Mouse (Mus musculus): Measurements from ENCODE around the gene Acyp2. TPM values are rescaled to one million over a fixed set of nuclear protein-coding genes. Genes with fewer than 3 reads are reported as not detected.
"Not testable (repeated sequence)": the region's sequence is repeated elsewhere in the genome, so short reads cannot be mapped to it uniquely, and the experiment has no call there.

Gene Acyp2
- polyA plus RNA-seq, 1 experiment from 2014 or later: 9.1 TPM

DNA sequence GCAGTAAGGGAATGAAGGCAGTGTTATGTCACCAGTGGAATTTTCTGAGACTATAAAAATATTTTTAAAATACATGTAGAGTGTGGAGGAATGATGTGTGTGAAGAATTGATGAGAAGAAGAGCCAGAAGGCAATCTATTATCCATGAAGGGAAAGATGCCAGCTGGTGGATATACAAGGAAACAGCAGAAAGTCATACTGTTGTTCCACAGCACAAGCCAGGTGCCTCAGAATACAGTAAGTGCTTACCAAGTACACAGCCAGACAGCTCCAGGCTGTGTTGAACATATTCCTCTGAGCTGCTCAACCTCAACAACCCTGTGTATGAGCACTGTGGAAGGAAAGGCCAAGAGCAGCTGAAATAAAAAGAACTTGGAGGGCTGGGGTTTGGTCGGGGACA lies 13.7 kb downstream of the Acyp2 start:
- WGBS: 79% methylated on average over 1 of the region's 1 CpGs
- H3K4me3 ChIP-seq (ENCODE audit: low read depth, low read length): no peak overlapping the region
- H3K36me3 ChIP-seq (ENCODE audit: control insufficient read depth, insufficient read depth, low read length): no peaks in the 10 kb centered on the region
- H3K27me3 ChIP-seq (replicated peaks; ENCODE audit: control insufficient read depth, insufficient read depth, low read length): no peaks in the 10 kb centered on the region
- no peak for DNase-seq (ENCODE audit: low spot score)
- H3K4me2 ChIP-seq (ENCODE audit: low read length): no peak overlapping the region
- H3K9me3 ChIP-seq (ENCODE audit: control insufficient read depth, low read length): no peaks in the 10 kb centered on the region
- no peaks in the 10 kb centered on the region for H3K4me1 ChIP-seq (replicated peaks; ENCODE audit: control insufficient read depth, insufficient read depth, low read length)
- no peak overlapping the region for H3K27ac ChIP-seq (ENCODE audit: low read depth)
- no peak for ATAC-seq (replicated peaks; ENCODE audit: low FRiP score, low TSS enrichment, low read depth)
- no peak overlapping the region for H3K9ac ChIP-seq (ENCODE audit: low read length)

DNA sequence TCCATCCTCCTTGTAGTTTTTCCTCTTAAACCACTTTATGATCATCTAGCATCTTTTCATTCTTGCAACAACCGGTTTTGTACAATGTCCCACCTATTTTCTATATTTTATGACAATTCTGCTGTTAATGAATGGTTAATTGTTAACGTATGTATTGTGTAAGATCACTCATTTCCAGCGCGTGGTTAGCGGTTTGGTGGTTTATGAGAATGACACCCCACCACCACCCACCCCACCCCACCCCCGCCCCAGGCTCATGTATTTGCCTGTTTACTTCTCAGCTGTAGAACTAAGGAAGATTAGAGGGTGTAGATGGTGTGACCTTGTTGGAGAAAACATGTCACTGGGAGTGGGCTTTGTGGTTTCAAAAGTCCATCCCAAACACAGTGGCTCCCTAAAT lies 18.9 kb downstream of the Acyp2 start:
- DNase-seq (ENCODE audit: low spot score) (no peak), ATAC-seq (replicated peaks; ENCODE audit: low FRiP score, low TSS enrichment, low read depth) (no peak)
- no peaks in the 10 kb centered on the region for H3K36me3 ChIP-seq (ENCODE audit: control insufficient read depth, insufficient read depth, low read length)
- H3K27ac ChIP-seq (ENCODE audit: low read depth): no peak overlapping the region
- no peaks in the 10 kb centered on the region for H3K27me3 ChIP-seq (replicated peaks; ENCODE audit: control insufficient read depth, insufficient read depth, low read length)
- no peak overlapping the region for H3K4me2 ChIP-seq (ENCODE audit: low read length)
- no peaks in the 10 kb centered on the region for H3K9me3 ChIP-seq (ENCODE audit: control insufficient read depth, low read length)
- no peaks in the 10 kb centered on the region for H3K4me1 ChIP-seq (replicated peaks; ENCODE audit: control insufficient read depth, insufficient read depth, low read length)
- no peak overlapping the region for H3K4me3 ChIP-seq (ENCODE audit: low read depth, low read length)
- no peak overlapping the region for H3K9ac ChIP-seq (ENCODE audit: low read length)
- 72% methylated on average over 6 of the region's 6 CpGs for WGBS

DNA sequence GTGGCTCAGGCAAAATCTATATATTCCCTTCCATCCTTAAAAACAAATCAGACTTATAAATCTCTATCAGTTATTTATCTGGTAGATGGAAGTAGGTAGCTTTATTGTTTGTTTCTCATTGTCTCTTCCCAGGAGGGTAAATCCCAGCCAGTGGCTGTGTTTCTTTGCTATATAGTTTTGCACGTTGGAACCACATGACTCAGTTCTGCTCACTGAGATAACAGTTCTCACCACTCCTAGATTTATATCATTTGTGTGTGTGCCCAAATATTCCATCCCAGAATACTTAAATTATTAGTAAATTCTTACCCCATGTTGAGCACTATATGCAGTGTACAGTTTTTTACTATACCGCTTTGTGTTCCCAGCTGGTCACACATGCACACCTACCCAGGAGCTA lies 26.2 kb downstream of the Acyp2 start:
- H3K4me3 ChIP-seq (ENCODE audit: low read depth, low read length): no peak overlapping the region
- no peak overlapping the region for H3K9ac ChIP-seq (ENCODE audit: low read length)
- ATAC-seq (replicated peaks; ENCODE audit: low FRiP score, low TSS enrichment, low read depth): no peak
- H3K4me1 ChIP-seq (replicated peaks; ENCODE audit: control insufficient read depth, insufficient read depth, low read length): no peaks in the 10 kb centered on the region
- H3K27me3 ChIP-seq (replicated peaks; ENCODE audit: control insufficient read depth, insufficient read depth, low read length): no peaks in the 10 kb centered on the region
- 78% methylated on average over 2 of the region's 2 CpGs for WGBS
- no peaks in the 10 kb centered on the region for H3K36me3 ChIP-seq (ENCODE audit: control insufficient read depth, insufficient read depth, low read length)
- DNase-seq (ENCODE audit: low spot score): no peak
- no peak overlapping the region for H3K27ac ChIP-seq (ENCODE audit: low read depth)
- H3K9me3 ChIP-seq (ENCODE audit: control insufficient read depth, low read length): no peaks in the 10 kb centered on the region
- no peak overlapping the region for H3K4me2 ChIP-seq (ENCODE audit: low read length)

DNA sequence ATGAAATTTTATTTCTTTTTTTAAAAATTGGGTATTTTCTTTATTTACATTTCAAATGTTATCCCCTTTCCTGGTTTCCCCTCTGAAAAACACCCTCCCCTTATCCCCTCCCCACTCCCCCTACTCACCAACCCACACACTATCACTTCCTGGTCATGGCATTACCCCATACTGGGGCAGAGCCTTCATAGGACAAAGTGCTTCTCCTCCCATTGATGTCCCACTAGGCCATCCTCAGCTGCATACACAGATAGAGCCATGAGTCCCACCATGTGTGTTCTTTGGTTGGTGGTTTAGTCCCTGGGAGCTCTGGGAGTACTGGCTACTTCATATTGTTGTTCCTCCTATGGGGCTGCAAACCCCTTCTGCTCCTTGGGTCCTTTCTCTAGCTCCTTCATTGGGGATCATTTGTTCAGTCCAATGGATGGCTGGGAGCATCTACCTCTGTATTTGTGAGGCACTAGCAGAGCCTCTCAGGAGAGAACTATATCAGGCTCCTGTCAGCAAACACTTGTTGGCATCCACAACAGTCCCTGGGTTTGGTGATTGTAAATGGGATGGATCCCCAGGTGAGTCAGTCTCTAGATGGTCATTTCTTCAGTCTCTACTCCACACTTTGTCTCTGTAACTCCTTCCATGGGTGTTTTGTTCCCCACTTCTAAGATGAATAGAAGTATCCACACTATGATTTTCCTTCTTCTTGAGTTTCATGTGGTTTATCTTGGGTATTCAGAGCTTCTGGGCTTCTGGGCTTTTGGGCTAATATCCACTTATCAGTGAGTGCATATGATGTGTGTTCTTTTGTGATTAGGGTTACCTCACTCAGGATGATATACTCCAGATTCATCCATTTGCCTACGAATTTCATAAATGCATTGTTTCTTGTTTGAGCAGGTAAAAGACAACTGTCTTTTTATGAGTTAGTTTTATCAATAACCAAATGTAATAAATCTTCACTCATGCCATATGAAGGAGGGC lies 27.7 kb downstream of the Acyp2 start:
- H3K9ac ChIP-seq (ENCODE audit: low read length); H3K4me2 ChIP-seq (ENCODE audit: low read length); H3K36me3 ChIP-seq (ENCODE audit: control insufficient read depth, insufficient read depth, low read length); DNase-seq (ENCODE audit: low spot score); H3K4me3 ChIP-seq (ENCODE audit: low read depth, low read length); H3K9me3 ChIP-seq (ENCODE audit: control insufficient read depth, low read length); H3K4me1 ChIP-seq (replicated peaks; ENCODE audit: control insufficient read depth, insufficient read depth, low read length); H3K27me3 ChIP-seq (replicated peaks; ENCODE audit: control insufficient read depth, insufficient read depth, low read length); H3K27ac ChIP-seq (ENCODE audit: low read depth); ATAC-seq (replicated peaks; ENCODE audit: low FRiP score, low TSS enrichment, low read depth): not testable (repeated sequence)
- 76% methylated on average over 1 of the region's 1 CpGs for WGBS

DNA sequence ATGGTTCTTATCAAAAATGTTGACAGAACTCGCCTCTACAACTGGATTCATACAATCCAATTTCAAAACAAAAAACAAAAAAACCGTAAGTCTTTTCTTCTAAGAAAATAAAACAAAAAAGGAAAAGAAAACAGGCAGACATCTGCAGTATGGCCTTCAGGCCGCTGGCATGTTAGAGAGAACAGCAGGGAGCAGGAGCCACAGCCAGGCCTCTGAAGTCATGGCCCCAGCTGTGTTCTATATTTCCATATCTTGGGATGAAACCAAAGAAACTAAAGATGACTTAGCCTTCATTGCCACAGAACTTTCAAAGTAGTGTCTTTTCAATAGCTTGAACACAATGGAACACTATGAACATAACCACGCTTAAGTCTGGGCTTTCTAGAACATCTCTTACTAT lies 31.2 kb downstream of the Acyp2 start:
- ATAC-seq (replicated peaks; ENCODE audit: low FRiP score, low TSS enrichment, low read depth): no peak
- no peaks in the 10 kb centered on the region for H3K4me1 ChIP-seq (replicated peaks; ENCODE audit: control insufficient read depth, insufficient read depth, low read length)
- no peak for DNase-seq (ENCODE audit: low spot score)
- no peak overlapping the region for H3K4me2 ChIP-seq (ENCODE audit: low read length)
- no peak overlapping the region for H3K27ac ChIP-seq (ENCODE audit: low read depth)
- H3K4me3 ChIP-seq (ENCODE audit: low read depth, low read length): no peak overlapping the region
- H3K9ac ChIP-seq (ENCODE audit: low read length): no peak overlapping the region
- H3K36me3 ChIP-seq (ENCODE audit: control insufficient read depth, insufficient read depth, low read length): no peaks in the 10 kb centered on the region
- 80% methylated on average over 4 of the region's 4 CpGs for WGBS
- H3K9me3 ChIP-seq (ENCODE audit: control insufficient read depth, low read length): no peaks in the 10 kb centered on the region
- H3K27me3 ChIP-seq (replicated peaks; ENCODE audit: control insufficient read depth, insufficient read depth, low read length): no peaks in the 10 kb centered on the region

- H3K27ac ChIP-seq (ENCODE audit: low read depth): no peak overlapping the region
- 36% methylated on average over 2 of the region's 2 CpGs for WGBS
Observed at GRCm38 (mm10) chr11:30617571-30618097, 31.8 kb downstream of the Acyp2 start.

DNA sequence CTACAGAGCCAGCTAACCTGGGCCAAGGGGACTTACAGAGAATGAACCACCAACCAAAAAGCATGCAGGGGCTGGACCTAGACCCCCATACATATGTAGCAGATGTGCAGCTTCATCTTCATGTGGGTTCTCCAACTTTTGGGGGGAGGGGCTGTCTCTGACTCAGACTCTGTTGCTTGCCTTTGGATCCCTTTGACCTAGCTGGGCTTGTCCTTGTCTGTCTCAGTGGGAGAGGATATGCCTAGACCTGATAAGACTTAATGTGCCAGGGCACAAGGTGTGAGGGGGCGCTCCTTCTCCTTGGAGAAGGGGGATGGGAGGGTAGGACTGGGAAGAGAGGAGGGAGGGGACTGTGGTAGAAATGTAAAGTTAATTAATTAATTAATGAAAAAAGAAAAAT lies 33.4 kb downstream of the Acyp2 start:
- Histone ChIP-seq H3K36me3 (ENCODE audit: control insufficient read depth, insufficient read depth, low read length) (no peaks in the 10 kb centered on the region), H3K4me1 (replicated peaks; ENCODE audit: control insufficient read depth, insufficient read depth, low read length) (no peaks in the 10 kb centered on the region), H3K9me3 (ENCODE audit: control insufficient read depth, low read length) (no peaks in the 10 kb centered on the region), H3K27ac (ENCODE audit: low read depth) (no peak overlapping the region), H3K27me3 (replicated peaks; ENCODE audit: control insufficient read depth, insufficient read depth, low read length) (no peaks in the 10 kb centered on the region), H3K4me3 (ENCODE audit: low read depth, low read length) (no peak overlapping the region), H3K4me2 (ENCODE audit: low read length) (no peak overlapping the region), H3K9ac (ENCODE audit: low read length) (no peak overlapping the region)
- DNase-seq (ENCODE audit: low spot score) (no peak), ATAC-seq (replicated peaks; ENCODE audit: low FRiP score, low TSS enrichment, low read depth) (no peak)
- 67% methylated on average over 1 of the region's 1 CpGs for WGBS

More at GRCm38 (mm10) chr11:30617571-30618097, 31.8 kb downstream of the Acyp2 start:
- Histone ChIP-seq H3K9me3 (ENCODE audit: control insufficient read depth, low read length) (no peaks in the 10 kb centered on the region), H3K36me3 (ENCODE audit: control insufficient read depth, insufficient read depth, low read length) (no peaks in the 10 kb centered on the region), H3K4me1 (replicated peaks; ENCODE audit: control insufficient read depth, insufficient read depth, low read length) (no peaks in the 10 kb centered on the region), H3K4me3 (ENCODE audit: low read depth, low read length) (no peak overlapping the region), H3K27me3 (replicated peaks; ENCODE audit: control insufficient read depth, insufficient read depth, low read length) (no peaks in the 10 kb centered on the region), H3K4me2 (ENCODE audit: low read length) (no peak overlapping the region), H3K9ac (ENCODE audit: low read length) (no peak overlapping the region)
- no peak for ATAC-seq (replicated peaks; ENCODE audit: low FRiP score, low TSS enrichment, low read depth)
- DNase-seq (ENCODE audit: low spot score): no peak

DNA sequence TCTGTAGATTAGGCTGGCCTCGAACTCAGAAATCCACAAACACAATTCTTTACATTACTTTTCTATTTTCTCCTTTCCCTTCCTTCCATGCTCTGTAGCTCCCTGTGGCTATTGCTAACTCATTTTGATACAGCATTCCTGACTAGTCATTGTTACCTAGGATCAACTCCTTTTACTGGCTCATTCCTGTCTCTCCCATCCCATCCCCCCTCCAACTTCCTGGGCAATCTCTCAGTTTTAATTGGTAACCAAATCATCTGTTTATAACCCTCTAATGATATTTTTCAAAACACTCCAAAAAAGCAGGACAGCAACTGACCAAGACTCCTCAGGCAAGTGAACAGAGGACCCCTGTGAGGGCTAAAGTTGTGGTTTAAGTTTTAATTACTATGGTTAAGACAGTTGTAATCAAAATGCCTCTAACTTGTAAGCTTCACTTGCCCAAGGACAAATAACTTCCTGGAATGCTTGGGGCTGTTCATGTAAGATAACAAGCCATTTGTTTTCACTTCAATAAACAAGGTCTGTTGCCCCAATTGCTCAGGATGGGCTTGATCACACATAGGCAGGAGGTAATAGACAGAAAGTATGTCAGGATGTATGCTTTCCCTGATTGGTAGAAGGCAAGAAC lies 35.4 kb downstream of the Acyp2 start:
- no peak for ATAC-seq (replicated peaks; ENCODE audit: low FRiP score, low TSS enrichment, low read depth)

More for the DNA sequence above, 35.4 kb downstream of the Acyp2 start:
- no peaks in the 10 kb centered on the region for H3K4me1 ChIP-seq (replicated peaks; ENCODE audit: control insufficient read depth, insufficient read depth, low read length)
- H3K4me3 ChIP-seq (ENCODE audit: low read depth, low read length): no peak overlapping the region
- no peaks in the 10 kb centered on the region for H3K36me3 ChIP-seq (ENCODE audit: control insufficient read depth, insufficient read depth, low read length)
- no peak overlapping the region for H3K27ac ChIP-seq (ENCODE audit: low read depth)
- H3K9me3 ChIP-seq (ENCODE audit: control insufficient read depth, low read length): no peaks in the 10 kb centered on the region
- no peak for DNase-seq (ENCODE audit: low spot score)
- H3K9ac ChIP-seq (ENCODE audit: low read length): no peak overlapping the region
- WGBS: 79% methylated on average over 1 of the region's 1 CpGs
- H3K27me3 ChIP-seq (replicated peaks; ENCODE audit: control insufficient read depth, insufficient read depth, low read length): no peaks in the 10 kb centered on the region
- no peak overlapping the region for H3K4me2 ChIP-seq (ENCODE audit: low read length)

All from intestine, embryonic 14.5 days (tissue).